Mouse (Mus musculus) liver, embryonic 14.5 days (tissue): ENCODE measurements around the gene 2310007B03Rik. TPM values are rescaled to one million over a fixed set of nuclear protein-coding genes. Genes with fewer than 3 reads are reported as not detected.

Experiments used
- ATAC-seq: fragments of 200-750 bp; cut with Nextera tagmentation; 2 replicates; pipeline ENCODE4 v1.8.0; 2017; ENCODE audit warnings: moderate number of reproducible peaks, mild to moderate bottlenecking, moderate library complexity; ENCODE audit not compliant: insufficient read depth
- DNase-seq, 3 experiments: peaks; one replicate each; pipeline ENCODE4 v3.0.0-alpha.2; 2012 to 2013; ENCODE audit warnings: low read depth in 3 of 3, low spot score in 3 of 3
- H3K27ac ChIP-seq: fragments of 300-500 bp; sonication (generic); 2 replicates; pipeline ENCODE4 v1.5.1; 2014; ENCODE audit warnings: moderate library complexity, mild to moderate bottlenecking, control low read depth, inconsistent platforms
- H3K27me3 ChIP-seq: fragments of 300-500 bp; sonication (generic); 2 replicates; pipeline ENCODE4 v1.6.1; 2014; ENCODE audit warnings: mild to moderate bottlenecking, low read length, moderate library complexity; ENCODE audit not compliant: control insufficient read depth, insufficient read depth
- H3K36me3 ChIP-seq: fragments of 300-500 bp; sonication (generic); replicated peaks from 2 replicates; pipeline ENCODE4 v1.6.1; 2014; ENCODE audit warnings: low read depth; ENCODE audit not compliant: control insufficient read depth, insufficient read depth
- H3K4me1 ChIP-seq, 2 experiments: fragments of 200-500 bp in 1 of 2; fragments of 300-500 bp in 1 of 2; sonication (generic) in 1 of 2; replicated peaks; 2 replicates each; pipeline ENCODE4 v1.6.1; 2012 to 2014; ENCODE audit warnings: antibody characterized with exemption in 1 of 2, inconsistent platforms in 1 of 2, low read length in 1 of 2; ENCODE audit not compliant: control insufficient read depth in 2 of 2, insufficient read depth in 2 of 2
- H3K4me2 ChIP-seq: fragments of 300-500 bp; sonication (generic); 2 replicates; pipeline ENCODE4 v1.6.1; 2014; ENCODE audit warnings: low read depth, mild to moderate bottlenecking, control low read depth, moderate library complexity
- H3K4me3 ChIP-seq, 2 experiments: fragments of 200-500 bp in 1 of 2; fragments of 300-500 bp in 1 of 2; sonication (generic) in 1 of 2; 2 replicates each; pipeline ENCODE4 v1.5.1; 2012 to 2014; ENCODE audit warnings: low read depth in 2 of 2, low read length in 2 of 2, mild to moderate bottlenecking in 2 of 2, control low read depth in 1 of 2, inconsistent platforms in 1 of 2, moderate library complexity in 1 of 2; ENCODE audit not compliant: insufficient read depth in 1 of 2
- H3K9ac ChIP-seq: fragments of 300-500 bp; sonication (generic); replicated peaks from 2 replicates; pipeline ENCODE4 v1.6.1; 2014; ENCODE audit warnings: mild to moderate bottlenecking, control low read depth, moderate library complexity
- H3K9me3 ChIP-seq: fragments of 300-500 bp; sonication (generic); 2 replicates; pipeline ENCODE4 v1.6.1; 2016; ENCODE audit warnings: low read length, mixed read lengths; ENCODE audit not compliant: control insufficient read depth
- CTCF ChIP-seq: IDR thresholded peaks from 2 replicates; pipeline ENCODE4 v1.5.1; 2016; ENCODE audit warnings: antibody characterized with exemption, low read depth, control low read depth
- EP300 ChIP-seq: IDR thresholded peaks from 2 replicates; pipeline ENCODE4 v1.6.1; 2016; ENCODE audit warnings: antibody characterized with exemption, low read depth
- WGBS: fragments of 180-500 bp; shearing (Covaris S2); extraction: QIAGEN DNeasy Blood & Tissue Kit; methylation state at CpG from one replicate; pipeline ENCODE4 v1.1.7; 2014; ENCODE audit not compliant: insufficient replicate concordance; 5-methylcytosine and 5-hydroxymethylcytosine counted together
- polyA plus RNA-seq, 2 experiments: library from polyadenylated mRNA; depleted of rRNA in 1 of 2; stranded (reverse) in 1 of 2; unstranded in 1 of 2; fragments of >200 nt; fragmentation: Nextera tagmentation in 1 of 2; extraction: Ambion mirVana in 1 of 2; gene quantifications; 2 replicates each; pipeline versions ENCODE4 v1.2.1 to v1.2.3; 2012 to 2014

Gene 2310007B03Rik
- polyA plus RNA-seq, 2 experiments = 0.07 to 0.09 TPM

- Histone ChIP-seq H3K9ac (no peak overlapping the region), H3K27me3 (no peaks in the 10 kb centered on the region), H3K9me3 (no peaks in the 10 kb centered on the region), H3K4me1 (no peaks in the 10 kb centered on the region), H3K27ac (no peak overlapping the region), H3K4me2 (no peak overlapping the region), H3K4me3 (no peak overlapping the region), H3K36me3 (no peaks in the 10 kb centered on the region)
- WGBS = 64% methylated on average over 8 of the region's 8 CpGs
- ATAC-seq (no peak), DNase-seq (no peak)
- TF ChIP-seq EP300 = no peak
- no peak for TF ChIP-seq CTCF
These were observed 1.8 kb downstream of the 2310007B03Rik start for GRCm38 (mm10) chr1:93158916-93159315.

- TF ChIP-seq CTCF (no peak), EP300 (no peak)
- Histone ChIP-seq H3K4me1 (no peaks in the 10 kb centered on the region), H3K9me3 (no peaks in the 10 kb centered on the region), H3K27me3 (no peaks in the 10 kb centered on the region), H3K4me2 (no peak overlapping the region), H3K36me3 (no peaks in the 10 kb centered on the region), H3K9ac (no peak overlapping the region), H3K4me3 (no peak overlapping the region), H3K27ac (no peak overlapping the region)
- ATAC-seq = no peak
- WGBS = 55% methylated on average over 4 of the region's 4 CpGs
- no peak for DNase-seq
These were observed 3.2 kb downstream of the 2310007B03Rik start for GRCm38 (mm10) chr1:93157566-93157965.

GRCm38 (mm10) chr1:93150907-93151661, 9.7 kb downstream of the 2310007B03Rik start:
- WGBS = 37% methylated on average over 2 of the region's 2 CpGs
- H3K27me3 ChIP-seq = no peaks in the 10 kb centered on the region
- H3K4me2 ChIP-seq = no peak overlapping the region
- no peak overlapping the region for H3K27ac ChIP-seq
- no peak for TF ChIP-seq EP300
- TF ChIP-seq CTCF = no peak
- ATAC-seq = no peak
- no peaks in the 10 kb centered on the region for H3K9me3 ChIP-seq
- no peaks in the 10 kb centered on the region for H3K4me1 ChIP-seq
- no peak overlapping the region for H3K4me3 ChIP-seq
- H3K9ac ChIP-seq = no peak overlapping the region
- DNase-seq = no peak
- no peaks in the 10 kb centered on the region for H3K36me3 ChIP-seq

- ATAC-seq (no peak), DNase-seq (no peak)
- Histone ChIP-seq H3K36me3 (no peaks in the 10 kb centered on the region), H3K4me2 (no peak overlapping the region), H3K27me3 (no peaks in the 10 kb centered on the region), H3K4me1 (no peaks in the 10 kb centered on the region), H3K27ac (no peak overlapping the region), H3K9ac (no peak overlapping the region), H3K4me3 (no peak overlapping the region), H3K9me3 (no peaks in the 10 kb centered on the region)
- 57% methylated on average over 9 of the region's 9 CpGs for WGBS
- TF ChIP-seq EP300 (no peak), CTCF (no peak)
These were observed 16.6 kb downstream of the 2310007B03Rik start for GRCm38 (mm10) chr1:93144176-93144575.

GRCm38 (mm10) chr1:93142871-93143270, 17.9 kb downstream of the 2310007B03Rik start:
- H3K27me3 ChIP-seq = no peaks in the 10 kb centered on the region
- H3K4me1 ChIP-seq = peaks cover 0 to 2% of the 10 kb centered on the region in 2 experiments; a peak in 1 of 4 replicates
- no peak overlapping the region for H3K4me3 ChIP-seq
- 59% methylated on average over 1 of the region's 1 CpGs for WGBS
- no peak overlapping the region for H3K27ac ChIP-seq
- DNase-seq (no peak), ATAC-seq (no peak)
- H3K36me3 ChIP-seq = no peaks in the 10 kb centered on the region
- TF ChIP-seq EP300 (no peak), CTCF (no peak)
- H3K9ac ChIP-seq = no peak overlapping the region
- no peaks in the 10 kb centered on the region for H3K9me3 ChIP-seq
- no peak overlapping the region for H3K4me2 ChIP-seq
